Mouse (Mus musculus) lung, postnatal 4 days (tissue): ENCODE measurements at regions not wholly inside any gene's neighbourhood (a gene's known extent, or its start where the extent isn't known, plus 50 kb on each side); places are given as distances from the start of the nearest gene placed in this dataset.
A peak's percentile ranks its signal among the peaks of the same experiment; 100 is the strongest.

Source experiments
- DNase-seq, 2 experiments: peaks; one replicate each; pipeline ENCODE4 v3.0.0; 2021

GRCm38 (mm10) chr17:79164874-79165553 is 113.3 kb downstream of the Qpct start:
- DNase-seq, result no peak

DNA sequence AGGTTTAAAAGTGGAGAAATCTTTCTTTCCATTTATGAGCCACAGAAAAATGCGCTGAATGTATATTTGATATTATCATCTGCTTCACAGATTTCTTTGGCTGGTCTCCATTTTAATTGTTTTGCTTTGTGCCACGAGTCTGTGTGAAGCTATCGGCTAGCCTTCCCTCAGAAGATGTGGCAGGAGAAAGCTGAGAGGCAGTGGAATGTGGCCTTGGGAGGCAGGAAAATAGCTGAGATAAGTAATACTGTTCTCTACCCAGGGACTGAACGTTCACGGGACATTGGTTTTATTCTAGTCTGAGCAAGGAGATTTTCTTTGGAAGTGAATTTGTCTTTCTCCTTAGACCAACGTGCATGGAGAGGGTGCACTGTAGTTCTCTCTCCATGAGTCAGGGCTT is 112.3 kb downstream of the Qpct start:
- DNase-seq, result no peak

DNA sequence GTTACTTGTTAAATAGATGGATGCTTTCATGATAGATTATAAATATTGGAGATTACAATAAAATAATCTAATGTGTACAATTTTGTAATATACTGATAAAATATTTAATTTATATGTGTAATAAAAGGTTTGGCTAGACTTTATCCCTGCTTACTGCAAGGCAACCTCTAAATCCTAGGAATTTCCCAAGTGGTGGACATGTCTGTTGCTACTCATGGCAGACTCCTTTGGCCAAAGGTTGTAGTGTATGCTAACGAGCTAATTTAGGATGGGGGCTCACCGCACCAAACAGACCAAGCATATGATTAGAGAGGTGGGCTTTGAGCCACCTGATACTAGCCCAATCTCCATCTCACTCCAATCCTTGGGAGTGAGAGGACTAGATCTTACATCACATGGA is 102.4 kb downstream of the Qpct start:
- DNase-seq, result no peak

GRCm38 (mm10) chr17:79152823-79153222 is 101.1 kb downstream of the Qpct start:
- no peak for DNase-seq

GRCm38 (mm10) chr17:79147883-79148282 is 96.2 kb downstream of the Qpct start:
- DNase-seq, result peak; percentile 20 to 57

GRCm38 (mm10) chr17:79144913-79145625 is 93.4 kb downstream of the Qpct start:
- DNase-seq, result no peak

- no peak for DNase-seq
These were observed 91.3 kb downstream of the Qpct start for GRCm38 (mm10) chr17:79143031-79143430.
